24 mouse cellular contexts compared by ENCODE assay signal in genomic region chr9:86170756-86171155, GRCm38 (mm10).
"Had no signal": no experiment of that assay in that cellular context is flagged by ENCODE, and none has a peak within 500 bp of the region (broad histone marks: within the 10 kb centered on the region; RNA-seq: fewer than 3 reads in every experiment).

No protein-coding gene starts in this region.

- H3K27me3 ChIP-seq: lung, embryonic 15.5 days; megakaryocyte, embryonic 14.5 days; midbrain, embryonic 12.5 days; neural tube, embryonic 13.5 days; neural tube, embryonic 15.5 days; stomach, embryonic 15.5 days had no signal

- H3K4me2 ChIP-seq: lung, embryonic 15.5 days; midbrain, embryonic 12.5 days; neural tube, embryonic 13.5 days; neural tube, embryonic 15.5 days; stomach, embryonic 15.5 days had no signal

- H3K9me3 ChIP-seq: lung, embryonic 15.5 days; megakaryocyte, embryonic 14.5 days; midbrain, embryonic 12.5 days; neural tube, embryonic 13.5 days; neural tube, embryonic 15.5 days; stomach, embryonic 15.5 days had no signal

- H3K4me1 ChIP-seq: lung, embryonic 15.5 days; megakaryocyte, embryonic 14.5 days; neural tube, embryonic 13.5 days; neural tube, embryonic 15.5 days; stomach, embryonic 15.5 days had no signal

- H3K9ac ChIP-seq: liver, postnatal 0 days; lung, embryonic 15.5 days; midbrain, embryonic 12.5 days; neural tube, embryonic 13.5 days; neural tube, embryonic 15.5 days; stomach, embryonic 15.5 days had no signal

- H3K36me3 ChIP-seq: lung, embryonic 15.5 days; midbrain, embryonic 12.5 days; neural tube, embryonic 13.5 days; neural tube, embryonic 15.5 days; stomach, embryonic 15.5 days had no signal

- ATAC-seq: liver, postnatal 0 days; lung, postnatal 0 days; midbrain, embryonic 16.5 days had no signal

- DNase-seq: liver, postnatal 0 days; lung, adult 2 months; lung, postnatal 14 days; lung, postnatal 36 days; midbrain, embryonic 14.5 days; retina, postnatal 1 day; right cerebral cortex, adult 18-20 months; right cerebral cortex, postnatal 25 days; right cerebral cortex, postnatal 4 days; spleen, adult 18-20 months; thymus, adult 2 months; thymus, postnatal 25 days; thymus, postnatal 4 days had no signal

- H3K4me3 ChIP-seq: lung, embryonic 15.5 days; megakaryocyte, embryonic 14.5 days; midbrain, embryonic 12.5 days; myocyte; neural tube, embryonic 13.5 days; neural tube, embryonic 15.5 days; stomach, embryonic 15.5 days had no signal

- H3K27ac ChIP-seq: lung, embryonic 15.5 days; macrophage; midbrain, embryonic 12.5 days; neural tube, embryonic 13.5 days; neural tube, embryonic 15.5 days; stomach, embryonic 15.5 days; stomach, postnatal 0 days had no signal
